Mouse (Mus musculus) ovary, postnatal 14 days (tissue): ENCODE data around the gene Epop.
"Not testable (repeated sequence)": the region's sequence is repeated elsewhere in the genome, so short reads cannot be mapped to it uniquely, and the experiment has no call there.

Experiments used
- DNase-seq: peaks from one replicate; pipeline ENCODE4 v3.0.0; 2022; ENCODE audit warnings: low spot score

Gene Epop

GRCm38 (mm10) chr11:97660734-97661647 is 31.5 kb upstream of the Epop start:
- DNase-seq: no peak

- no peak for DNase-seq
Observed at GRCm38 (mm10) chr11:97659990-97660714, 30.6 kb upstream of the Epop start.

- no peak for DNase-seq
Observed at GRCm38 (mm10) chr11:97659267-97659989, 29.9 kb upstream of the Epop start.

- no peak for DNase-seq
Observed at GRCm38 (mm10) chr11:97658751-97659266, 29.3 kb upstream of the Epop start.

- DNase-seq: not testable (repeated sequence)
Observed at GRCm38 (mm10) chr11:97657967-97658366, 28.5 kb upstream of the Epop start.

- DNase-seq: no peak
Observed at GRCm38 (mm10) chr11:97657184-97657945, 27.9 kb upstream of the Epop start.

- DNase-seq: no peak
Observed at GRCm38 (mm10) chr11:97656269-97656971, 26.9 kb upstream of the Epop start.

GRCm38 (mm10) chr11:97654210-97654609 is 24.7 kb upstream of the Epop start:
- DNase-seq: no peak

GRCm38 (mm10) chr11:97653376-97653775 is 23.9 kb upstream of the Epop start:
- DNase-seq: not testable (repeated sequence)

- DNase-seq: no peak
Observed at GRCm38 (mm10) chr11:97650341-97650740, 20.8 kb upstream of the Epop start.

GRCm38 (mm10) chr11:97648541-97648940 is 19.0 kb upstream of the Epop start:
- not testable (repeated sequence) for DNase-seq

- DNase-seq: no peak
Observed at GRCm38 (mm10) chr11:97644834-97645233, 15.3 kb upstream of the Epop start.

GRCm38 (mm10) chr11:97643380-97644055 is 14.0 kb upstream of the Epop start:
- no peak for DNase-seq

GRCm38 (mm10) chr11:97642746-97643145 is 13.2 kb upstream of the Epop start:
- DNase-seq: no peak

GRCm38 (mm10) chr11:97641668-97642067 is 12.2 kb upstream of the Epop start:
- no peak for DNase-seq

GRCm38 (mm10) chr11:97635468-97636019 is 6.0 kb upstream of the Epop start:
- DNase-seq: no peak

- not testable (repeated sequence) for DNase-seq
Observed at GRCm38 (mm10) chr11:97632440-97632839, 2.9 kb upstream of the Epop start.

GRCm38 (mm10) chr11:97631938-97632337 is 2.4 kb upstream of the Epop start:
- DNase-seq: peak; percentile 85

- no peak for DNase-seq
Observed at GRCm38 (mm10) chr11:97631500-97631899, 2.0 kb upstream of the Epop start.

- DNase-seq: no peak
Observed at GRCm38 (mm10) chr11:97631046-97631445, 1.5 kb upstream of the Epop start.
